Mouse (Mus musculus): ENCODE results near the gene Fgf10.

Fgf10 gene

DNA sequence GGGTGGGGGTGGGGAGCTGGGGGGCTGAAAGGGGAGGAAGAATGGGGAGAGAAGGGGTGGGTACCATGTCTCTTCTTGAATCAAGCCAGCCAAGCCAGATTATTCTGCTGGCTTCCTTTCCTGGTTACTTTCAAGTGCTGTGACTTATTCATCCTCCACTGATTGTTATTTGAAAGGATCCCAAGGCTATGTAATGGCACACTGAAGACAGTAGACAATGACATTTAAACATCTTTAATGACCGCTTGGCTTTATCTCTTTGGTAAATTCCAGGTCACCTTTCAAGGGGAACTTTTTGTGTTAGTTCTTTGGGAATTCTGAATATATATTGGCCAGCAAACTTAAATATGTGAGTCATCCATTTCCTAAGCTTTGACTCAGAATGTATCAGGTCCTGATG lies 47.1 kb downstream of the Fgf10 start:
- DNase-seq (ENCODE audit: low spot score in 2 of 2) = no peak

DNA sequence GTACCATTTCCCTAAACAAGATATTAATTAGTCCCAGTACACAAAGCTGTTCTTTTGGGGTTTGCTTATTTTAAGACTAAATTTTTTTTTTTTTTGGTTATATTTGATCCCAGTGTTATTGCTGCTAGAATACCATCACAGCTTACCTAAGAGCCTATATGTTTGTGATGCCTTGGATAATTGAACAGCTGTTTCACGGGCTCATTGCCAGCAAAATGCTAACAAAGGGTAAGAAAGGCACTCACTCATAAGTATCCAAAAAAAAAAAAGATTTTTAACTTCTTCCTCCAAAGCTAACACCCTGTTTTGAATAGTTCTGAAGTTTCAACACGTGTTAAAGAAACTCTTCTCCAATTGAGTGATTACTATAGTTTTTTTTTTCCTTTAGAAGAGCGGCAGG lies 48.8 kb downstream of the Fgf10 start:
- DNase-seq (ENCODE audit: low spot score in 2 of 2) = no peak

DNA sequence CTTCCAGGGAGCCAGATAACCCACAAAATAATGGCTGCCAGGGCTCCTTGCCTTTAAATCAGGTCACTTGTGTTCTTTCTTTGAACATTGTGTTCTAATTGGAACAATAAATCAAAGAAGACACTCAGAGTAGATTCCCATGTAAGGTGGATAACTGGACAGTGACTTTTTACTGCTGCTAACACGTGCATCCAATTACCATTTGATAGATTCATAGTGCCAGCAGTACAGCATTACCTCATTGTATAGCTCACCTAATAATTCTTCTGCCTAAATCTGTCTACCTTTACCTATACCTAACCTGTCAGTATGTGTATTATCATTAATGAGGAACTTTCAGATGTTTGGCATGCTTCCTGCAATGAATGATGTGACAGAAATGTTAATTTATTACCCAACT lies 52.1 kb downstream of the Fgf10 start:
- no peak for DNase-seq (ENCODE audit: low spot score in 2 of 2)

DNA sequence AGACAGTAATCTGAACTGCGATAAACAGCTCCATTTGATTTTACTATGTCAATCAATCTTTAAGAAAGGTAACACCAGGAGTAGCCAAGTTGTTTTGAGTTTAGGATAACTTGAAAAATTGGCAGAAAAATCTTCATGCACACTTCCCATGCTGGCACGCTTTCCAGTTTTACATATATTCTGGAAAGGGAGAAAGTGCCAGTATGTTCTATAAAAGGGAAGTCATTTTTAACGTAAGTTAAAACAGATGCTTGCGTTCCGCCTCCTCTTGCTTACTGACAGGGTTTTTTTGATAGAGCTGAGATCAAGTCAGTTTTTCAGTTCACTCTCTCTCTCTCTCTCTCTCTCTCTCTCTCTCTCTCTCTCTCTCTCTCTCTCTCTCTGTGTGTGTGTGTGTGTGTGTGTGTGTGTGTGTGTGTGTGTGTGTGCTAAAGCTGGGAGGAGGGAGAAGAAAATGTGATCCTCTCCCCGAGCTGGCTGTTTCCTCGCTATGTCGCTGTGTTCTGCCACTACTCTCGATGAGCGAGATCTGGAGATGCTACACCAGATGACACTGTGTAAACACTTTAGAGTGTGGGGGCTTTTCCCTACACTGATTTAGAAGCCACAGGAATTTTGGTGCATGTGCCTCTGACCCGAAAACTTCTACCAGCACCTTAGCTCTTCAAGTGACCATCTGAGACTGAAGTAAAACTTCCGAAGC lies 62.4 kb downstream of the Fgf10 start:
- peak; percentile 39 to 44 for DNase-seq (ENCODE audit: low spot score in 2 of 2)

DNA sequence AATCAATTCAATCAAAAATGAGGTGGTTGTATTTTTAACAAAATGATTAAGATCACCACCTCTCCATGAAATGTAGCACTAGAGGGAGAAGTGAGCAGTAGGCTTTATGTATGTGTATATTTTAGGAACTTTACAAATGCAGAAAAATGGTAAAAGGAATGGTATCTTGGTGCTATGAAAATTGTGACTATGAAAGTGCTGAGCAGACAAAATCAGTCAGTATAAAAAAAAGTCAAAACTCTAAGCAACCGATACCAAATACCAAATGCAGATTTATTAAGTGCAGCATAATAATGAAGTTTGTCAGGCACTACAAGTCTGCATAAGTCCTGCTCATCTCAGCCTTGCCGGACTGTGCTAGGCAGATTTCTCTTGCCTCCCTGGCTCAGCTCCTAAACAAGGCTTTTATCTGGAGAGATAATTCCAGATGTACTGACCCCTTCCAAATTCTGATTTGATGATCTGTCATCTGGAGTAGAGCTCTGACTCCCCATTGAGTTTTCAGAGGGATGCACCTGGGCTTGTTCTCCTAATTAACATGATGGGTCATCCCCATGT lies 70.3 kb downstream of the Fgf10 start:
- no peak for DNase-seq (ENCODE audit: low spot score in 2 of 2)

DNA sequence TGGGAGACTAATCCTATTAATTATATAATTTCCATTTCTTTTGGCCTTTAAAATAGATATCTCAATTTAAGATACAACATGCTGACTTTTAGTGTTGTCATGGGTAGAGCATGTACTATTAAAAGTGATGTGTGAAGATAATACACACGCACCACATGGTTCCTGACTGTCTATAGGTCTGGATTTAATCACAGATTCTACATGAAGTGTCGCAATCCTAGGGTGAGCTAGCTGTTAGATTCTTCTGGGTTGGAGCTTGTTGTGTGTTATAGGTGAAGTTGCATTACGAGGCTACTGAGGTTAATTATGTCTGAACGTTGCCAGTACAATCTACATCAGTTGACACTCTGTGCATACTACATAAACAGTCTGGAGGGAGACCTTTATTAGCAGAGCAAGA lies 73.2 kb downstream of the Fgf10 start:
- DNase-seq (ENCODE audit: low spot score in 2 of 2) = no peak

DNA sequence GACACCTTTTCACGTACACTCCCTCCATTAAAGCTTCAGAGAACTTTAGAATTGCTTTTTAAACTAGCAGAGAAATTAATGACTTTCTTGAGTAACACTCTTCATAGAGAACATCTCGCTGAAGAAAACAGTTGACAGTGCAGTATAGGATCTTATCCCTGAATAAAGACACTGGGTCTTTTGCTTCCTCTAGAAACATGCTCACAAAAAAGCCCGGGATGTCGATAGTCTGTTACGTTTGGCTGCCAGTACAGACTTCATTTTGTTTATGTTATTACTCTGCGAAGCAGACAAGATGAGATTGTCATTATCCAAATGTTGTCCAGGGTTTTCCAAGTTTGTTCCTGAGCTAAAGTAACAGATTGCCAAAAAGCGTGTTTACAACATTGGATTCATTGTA lies 75.2 kb downstream of the Fgf10 start:
- no peak for DNase-seq (ENCODE audit: low spot score in 2 of 2)

DNA sequence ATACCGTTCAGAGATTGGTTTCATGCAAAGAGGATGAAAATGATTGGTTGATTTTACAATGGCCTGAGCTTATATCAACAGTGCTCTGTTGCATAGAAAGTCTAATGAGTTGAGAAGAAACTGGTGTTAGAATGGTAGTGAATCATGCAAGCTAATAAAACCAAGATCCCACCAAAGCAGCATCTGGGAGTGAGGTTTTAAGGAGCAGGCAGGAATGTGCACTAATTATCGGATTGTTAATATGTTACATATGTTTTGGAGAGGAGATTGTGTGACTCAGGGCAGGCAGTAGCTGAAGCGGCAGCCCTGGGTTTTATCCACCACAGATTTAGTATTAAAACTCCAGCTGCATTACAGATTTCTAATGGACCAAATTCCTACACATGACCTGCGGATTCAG lies 76.8 kb downstream of the Fgf10 start:
- DNase-seq (ENCODE audit: low spot score in 2 of 2) = no peak

DNA sequence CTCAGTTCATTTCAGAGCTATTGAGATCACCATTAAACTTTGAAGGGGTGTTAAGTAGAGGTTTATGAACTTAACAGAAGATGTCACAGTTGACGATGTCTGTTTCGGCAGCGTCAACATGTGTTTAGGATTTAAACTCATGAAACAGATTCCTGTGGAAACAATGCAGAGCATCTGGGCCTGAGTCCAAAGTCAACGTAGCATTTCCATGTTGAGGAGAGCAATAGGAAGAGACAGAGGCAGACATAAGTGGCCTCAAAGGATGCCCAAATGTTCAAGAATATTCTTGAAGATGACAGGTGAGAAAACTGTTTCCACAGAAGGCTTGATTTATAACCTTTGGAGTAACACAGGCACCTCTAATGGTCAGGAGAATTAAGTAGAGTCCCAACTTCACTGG lies 84.4 kb downstream of the Fgf10 start:
- DNase-seq (ENCODE audit: low spot score in 2 of 2) = no peak

DNA sequence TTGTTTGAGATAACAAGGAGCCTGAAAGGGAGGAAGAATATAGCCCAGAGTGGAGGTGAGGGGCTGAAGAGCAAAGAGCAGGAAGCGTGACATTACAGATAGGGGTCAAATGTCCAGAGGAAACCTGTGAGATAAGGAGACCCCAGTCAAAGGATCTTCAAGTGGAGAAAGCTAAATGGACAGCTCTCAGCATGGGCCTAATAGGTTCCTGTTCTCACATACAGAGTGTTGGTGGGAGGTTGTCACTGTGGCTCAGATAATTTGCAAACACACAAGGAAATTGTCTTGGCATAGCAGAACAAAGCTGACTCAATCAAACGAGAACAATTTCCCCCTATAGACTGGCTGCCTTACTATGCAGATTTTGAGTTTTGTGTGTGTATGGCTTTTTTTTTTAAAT lies 89.4 kb downstream of the Fgf10 start:
- DNase-seq (ENCODE audit: low spot score in 2 of 2) = no peak

DNA sequence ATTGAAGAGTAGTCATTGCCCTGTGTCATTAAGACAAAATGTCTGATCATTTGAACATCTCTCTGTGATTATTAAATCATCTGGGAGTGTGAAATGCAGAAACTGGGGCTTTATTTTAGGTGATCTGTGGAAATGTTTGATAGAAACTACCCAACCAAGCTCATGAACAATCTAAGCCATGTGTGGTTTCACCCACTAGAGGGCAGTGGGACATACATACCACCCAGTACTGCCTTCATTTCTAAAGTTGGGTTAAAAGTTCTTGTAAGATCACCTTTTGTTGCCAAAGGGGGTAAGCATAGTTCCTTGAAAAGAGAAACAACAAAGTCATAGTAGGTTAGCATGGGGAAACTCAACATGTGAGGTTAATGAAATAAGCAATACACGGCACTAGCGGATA lies 93.4 kb downstream of the Fgf10 start:
- no peak for DNase-seq (ENCODE audit: low spot score in 2 of 2)

DNA sequence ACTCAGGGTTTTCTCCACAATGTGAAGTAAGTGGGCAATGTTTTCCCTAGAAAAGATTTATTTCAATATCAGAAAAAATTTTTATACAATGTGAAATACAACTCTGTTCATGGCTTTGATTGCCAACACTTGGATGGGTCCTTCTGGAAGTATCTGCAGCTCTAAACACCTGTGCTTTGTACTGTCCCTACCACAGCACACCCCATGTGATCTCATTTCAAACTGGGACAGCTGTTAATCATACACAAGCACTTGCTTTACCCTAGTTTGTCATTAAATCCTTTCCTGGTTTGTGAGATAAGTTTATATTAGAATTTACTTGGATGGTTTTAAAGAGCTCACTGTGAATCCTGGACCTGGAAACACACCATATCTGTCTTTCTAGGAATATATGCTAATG lies 102.6 kb downstream of the Fgf10 start:
- DNase-seq (ENCODE audit: low spot score in 2 of 2) = no peak

DNA sequence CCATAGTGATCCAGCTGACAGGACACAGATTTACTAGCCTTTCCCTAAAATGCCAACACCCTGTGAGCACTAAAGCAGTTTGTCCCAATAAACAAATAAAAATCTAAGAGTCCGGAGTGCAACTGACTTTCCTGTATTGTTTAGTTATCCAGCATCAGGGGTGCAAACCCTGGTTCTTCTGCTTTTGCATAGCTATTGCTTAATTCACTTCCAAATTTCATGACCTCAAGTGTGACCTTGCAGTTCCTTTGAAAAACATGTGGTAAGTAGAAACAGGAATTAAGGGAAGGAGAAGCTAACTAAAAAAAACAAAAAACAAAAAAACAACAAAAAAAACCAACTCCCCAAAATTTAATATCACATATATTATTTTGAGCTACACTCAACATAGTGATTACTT lies 105.6 kb downstream of the Fgf10 start:
- DNase-seq (ENCODE audit: low spot score in 2 of 2) = no peak

DNA sequence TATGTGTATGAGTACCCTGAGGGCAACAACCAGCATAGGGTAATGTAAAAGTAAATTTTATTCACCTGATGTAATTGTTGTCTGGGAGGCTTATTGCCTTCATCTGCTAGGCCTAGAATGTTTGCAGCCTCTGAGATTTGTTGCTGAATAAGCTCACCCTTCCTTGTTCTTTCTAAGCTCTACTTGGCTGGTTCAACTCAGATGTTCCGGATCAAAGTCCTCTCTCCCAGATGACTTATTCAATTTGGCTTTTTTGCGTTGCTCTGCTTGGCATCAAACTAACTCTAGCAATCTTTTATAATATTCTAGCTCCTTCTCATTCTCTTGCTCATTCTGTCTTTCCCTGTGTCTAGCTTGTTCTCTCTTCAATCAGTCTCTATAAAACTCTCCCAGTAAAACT lies 109.6 kb downstream of the Fgf10 start:
- DNase-seq (ENCODE audit: low spot score in 2 of 2) = no peak

DNA sequence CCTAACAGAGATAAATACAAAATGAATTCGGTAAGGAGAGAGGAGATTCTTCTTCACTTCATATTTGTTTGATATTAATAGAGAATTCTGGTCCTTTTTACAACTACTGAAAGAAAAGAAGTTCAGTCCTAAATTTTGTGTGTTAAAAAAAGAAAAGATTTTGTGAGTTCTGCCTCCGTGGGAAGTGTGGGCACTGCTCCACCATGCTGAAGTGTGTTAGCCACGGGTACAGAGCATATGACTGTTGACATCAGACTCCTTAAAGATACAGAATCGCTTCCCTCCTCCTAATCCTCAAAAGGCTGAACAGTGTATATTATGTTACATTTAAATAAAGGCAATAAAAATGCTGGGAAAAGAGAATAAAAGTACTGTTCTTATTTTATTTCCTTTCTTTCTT lies 122.2 kb downstream of the Fgf10 start:
- peak; percentile 22 to 38 for DNase-seq (ENCODE audit: low spot score in 2 of 2)

DNA sequence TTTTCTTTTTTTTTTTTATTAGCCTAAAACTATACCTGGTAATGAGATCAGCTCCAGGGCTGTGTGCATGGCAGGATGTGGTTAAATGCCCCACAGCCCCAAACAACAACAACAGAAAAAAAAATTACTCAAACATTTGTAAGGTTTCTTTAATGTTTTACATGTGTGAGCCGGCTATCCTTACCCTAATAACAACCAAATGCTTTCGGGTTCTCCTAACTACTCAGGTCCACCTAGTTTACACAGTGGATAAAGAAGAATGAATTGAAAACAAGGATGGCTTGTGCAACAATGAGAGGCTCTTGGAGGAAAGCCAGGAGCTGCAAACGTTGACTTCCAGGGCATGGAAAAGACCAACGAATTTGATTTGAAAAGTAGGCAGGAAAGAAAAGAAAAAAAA lies 122.6 kb downstream of the Fgf10 start:
- DNase-seq (ENCODE audit: low spot score in 2 of 2) = no peak

DNA sequence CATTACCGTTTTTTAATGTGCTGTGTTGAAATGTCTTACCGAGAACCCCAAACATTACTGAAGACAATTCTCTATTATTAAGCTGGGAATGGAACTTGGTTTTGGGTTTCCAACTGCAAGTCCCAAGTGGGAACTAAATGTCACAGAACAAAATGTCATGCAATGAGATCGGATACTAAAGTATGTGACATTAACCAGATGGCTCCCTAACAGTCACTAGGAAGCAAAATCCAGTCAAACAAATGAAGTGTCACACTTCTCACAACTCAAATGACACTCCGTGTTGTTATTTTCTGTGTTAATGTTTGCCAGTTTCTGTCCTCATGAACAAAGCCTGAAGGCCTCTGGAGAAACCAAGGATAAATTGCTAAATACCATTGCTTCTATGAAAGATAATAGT lies 130.6 kb downstream of the Fgf10 start:
- no peak for DNase-seq (ENCODE audit: low spot score in 2 of 2)

DNA sequence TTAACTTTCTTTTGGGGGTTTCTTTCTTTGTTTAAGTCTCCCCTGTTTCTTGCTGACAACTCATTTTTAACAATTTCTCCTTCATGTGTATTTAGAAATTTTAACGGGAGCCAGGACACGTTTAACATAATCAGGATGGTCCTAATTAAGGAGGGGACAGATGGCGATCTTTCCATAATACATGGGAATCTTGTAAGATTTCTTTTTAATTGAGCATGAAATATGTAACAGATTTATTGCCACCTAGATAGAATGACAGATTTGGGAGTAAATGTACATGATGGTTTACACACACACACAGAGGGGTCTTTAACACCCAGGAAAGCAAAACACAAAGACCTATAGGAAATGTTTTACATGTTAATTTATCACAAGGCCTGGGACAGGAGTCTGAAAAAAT lies 137.1 kb downstream of the Fgf10 start:
- DNase-seq (ENCODE audit: low spot score in 2 of 2) = no peak

DNA sequence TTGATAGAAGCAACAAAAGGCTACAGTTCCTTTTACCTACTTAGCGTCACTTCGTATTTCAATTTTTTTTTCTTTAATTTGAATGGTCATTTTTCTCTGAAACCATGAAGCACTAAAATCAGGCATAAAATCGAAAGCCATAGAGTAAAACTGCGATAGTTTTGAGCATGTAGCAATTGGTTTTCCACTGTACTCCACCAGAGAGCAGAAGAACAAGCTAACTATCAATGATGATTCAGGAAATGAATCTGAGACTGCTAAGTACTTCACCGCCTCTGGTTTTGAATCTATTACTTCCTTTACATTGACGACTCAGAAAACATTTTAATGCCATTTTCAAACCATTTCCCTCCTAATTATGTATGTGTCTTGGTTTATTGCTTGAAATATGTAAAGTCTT lies 150.2 kb downstream of the Fgf10 start:
- DNase-seq (ENCODE audit: low spot score in 2 of 2) = no peak

DNA sequence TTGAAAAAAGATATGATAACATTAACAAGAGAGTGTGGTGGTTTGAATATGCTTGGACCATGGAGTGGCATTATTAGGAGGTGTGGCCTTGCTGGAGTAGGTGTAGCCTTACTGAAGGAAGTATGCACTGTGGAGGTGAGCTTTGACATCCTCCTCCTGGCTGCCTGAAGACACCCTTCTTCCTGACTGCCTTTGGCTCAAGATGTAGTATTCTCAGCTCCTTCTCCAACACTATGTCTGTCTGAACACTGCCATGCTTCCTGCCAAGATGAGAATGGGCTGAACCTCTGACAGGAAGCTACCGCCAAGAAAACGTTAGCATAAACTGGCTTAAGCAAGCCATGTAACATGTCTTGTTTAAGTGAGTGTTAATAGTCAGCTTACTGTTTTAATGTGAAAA lies 153.5 kb downstream of the Fgf10 start:
- no peak for DNase-seq (ENCODE audit: low spot score in 2 of 2)

DNA sequence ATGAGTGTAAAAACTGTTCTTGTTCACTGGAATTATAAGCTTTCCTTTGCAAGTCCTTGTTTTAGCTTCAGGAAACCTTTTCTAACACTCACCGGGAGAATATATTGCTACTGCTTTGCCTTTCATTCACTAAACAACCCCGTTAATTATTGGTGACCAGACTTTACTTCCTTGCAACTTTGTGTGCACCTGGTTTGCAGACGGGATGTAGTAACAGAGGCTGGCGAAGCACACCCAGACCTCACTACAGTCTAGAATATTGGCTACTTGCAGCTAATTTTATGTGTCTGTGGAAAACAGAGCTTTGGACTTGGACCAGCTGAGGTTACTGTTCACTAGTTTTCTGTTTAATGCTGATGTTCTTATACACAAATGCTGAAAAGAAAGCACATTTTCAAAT lies 155.5 kb downstream of the Fgf10 start:
- no peak for DNase-seq (ENCODE audit: low spot score in 2 of 2)

DNA sequence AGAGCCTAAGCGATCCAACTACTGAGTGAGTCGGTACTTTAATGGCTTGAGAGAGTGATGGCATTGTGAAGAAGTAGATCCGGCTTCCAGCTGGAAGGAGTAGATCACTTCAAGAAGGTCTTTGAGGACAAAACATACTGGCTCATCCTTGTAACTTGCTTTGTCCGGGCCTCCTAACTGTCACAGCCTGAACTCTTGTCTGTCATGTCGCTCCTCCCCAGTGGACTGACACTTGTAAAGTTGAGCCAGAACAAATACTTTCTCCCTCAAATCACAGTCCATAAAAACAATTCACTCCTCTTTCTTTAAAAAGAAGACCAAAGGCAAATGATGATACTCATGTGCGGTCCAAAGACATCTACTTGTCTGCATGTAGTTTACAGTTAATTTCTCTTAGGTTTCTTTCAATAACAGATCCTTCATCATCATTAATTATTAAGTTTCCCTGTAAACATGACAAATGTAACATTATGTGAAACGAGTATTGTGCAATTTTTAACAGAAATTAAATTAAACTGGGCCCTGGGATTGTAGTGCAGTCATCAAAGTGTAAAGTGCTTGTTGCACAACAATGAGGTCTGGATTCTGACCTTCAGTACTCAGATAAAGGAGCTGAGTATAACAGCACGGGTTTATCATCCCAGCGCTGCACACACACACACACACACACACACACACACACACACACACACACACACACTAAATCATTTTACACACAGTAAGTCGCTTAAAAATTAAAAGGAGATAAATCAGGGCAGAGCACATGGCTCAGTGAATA lies 159.2 kb downstream of the Fgf10 start:
- no peak for DNase-seq (ENCODE audit: low spot score in 2 of 2)

DNA sequence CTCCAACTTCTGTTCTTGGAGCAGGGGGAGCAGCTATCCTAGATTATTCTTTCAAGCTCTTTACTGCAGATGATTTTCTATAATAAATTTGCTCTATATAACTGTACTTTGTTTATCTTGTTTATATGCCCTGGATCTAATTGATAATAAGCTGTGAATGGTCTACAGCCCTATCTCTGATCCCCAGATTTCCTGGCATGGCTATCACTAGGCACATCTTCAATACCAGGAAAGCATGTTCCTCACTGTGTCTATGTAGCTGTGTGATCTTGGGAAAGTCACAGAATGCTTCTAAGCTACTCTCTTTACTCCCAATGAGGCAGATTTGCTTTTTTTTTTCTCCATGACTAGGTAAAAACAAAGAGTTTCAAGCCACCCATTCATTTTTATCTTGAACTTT lies 164.4 kb downstream of the Fgf10 start:
- no peak for DNase-seq (ENCODE audit: low spot score in 2 of 2)
